Mouse (Mus musculus) C2C12 (cell line): ENCODE measurements at regions not wholly inside any gene's neighbourhood (a gene's known extent, or its start where the extent isn't known, plus 50 kb on each side); places are given as distances from the start of the nearest gene placed in this dataset.

Experiments used
- H3K27me3 ChIP-seq: one replicate; pipeline ENCODE4 v1.6.1; 2011; ENCODE audit not compliant: control insufficient read depth, insufficient read depth, insufficient read length
- H3K36me3 ChIP-seq: one replicate; pipeline ENCODE4 v1.6.1; 2011; ENCODE audit not compliant: control insufficient read depth, insufficient read depth
- H3K4me3 ChIP-seq: one replicate; pipeline ENCODE4 v1.5.1; 2011; ENCODE audit warnings: mild to moderate bottlenecking, control low read depth; ENCODE audit not compliant: poor library complexity, insufficient read depth, severe bottlenecking
- H3K79me2 ChIP-seq: one replicate; pipeline ENCODE4 v1.6.1; 2011; ENCODE audit not compliant: control insufficient read depth, insufficient read depth
- H3K79me3 ChIP-seq: one replicate; pipeline ENCODE4 v1.6.1; 2011; ENCODE audit warnings: low read depth, control low read depth
- H3ac ChIP-seq: one replicate; pipeline ENCODE3; 2011; ENCODE audit warnings: low read depth; ENCODE audit not compliant: control insufficient read depth, insufficient read length
- CEBPB ChIP-seq: IDR thresholded peaks from one replicate; pipeline ENCODE4 v1.6.1; 2011; ENCODE audit warnings: low read depth, mild to moderate bottlenecking, control low read depth, moderate library complexity
- CTCF ChIP-seq: IDR thresholded peaks from one replicate; pipeline ENCODE4 v1.5.1; 2011; ENCODE audit not compliant: control insufficient read depth, insufficient read depth, insufficient read length
- FOSL1 ChIP-seq: IDR thresholded peaks from one replicate; pipeline ENCODE4 v1.8.0; 2011; ENCODE audit warnings: mild to moderate bottlenecking, low read length; ENCODE audit not compliant: poor library complexity, insufficient read depth, severe bottlenecking
- MAX ChIP-seq: IDR thresholded peaks from one replicate; pipeline ENCODE4 v1.6.1; 2011; ENCODE audit warnings: mild to moderate bottlenecking, control low read depth
- MYOD1 ChIP-seq: IDR thresholded peaks from one replicate; pipeline ENCODE4 v1.6.1; 2011; ENCODE audit warnings: low read depth; ENCODE audit not compliant: control insufficient read depth, insufficient read length
- MYOG ChIP-seq: IDR thresholded peaks from one replicate; pipeline ENCODE4 v1.6.1; 2011; ENCODE audit not compliant: control insufficient read depth, insufficient read length; ENCODE audit errors: extremely low read depth
- USF1 ChIP-seq: IDR thresholded peaks from one replicate; pipeline ENCODE4 v1.6.1; 2011; ENCODE audit warnings: low read depth, mild to moderate bottlenecking, control low read depth, moderate library complexity

- Histone ChIP-seq H3K36me3 (no peaks in the 10 kb centered on the region), H3K27me3 (no peaks in the 10 kb centered on the region), H3K79me3 (no peaks in the 10 kb centered on the region), H3ac (no peak overlapping the region), H3K4me3 (no peak overlapping the region), H3K79me2 (no peaks in the 10 kb centered on the region)
- TF ChIP-seq CTCF: no peak
- no peak for TF ChIP-seq MYOG
These were observed 171.2 kb upstream of the Robo2 start for GRCm38 (mm10) chr16:74582645-74583423.

GRCm38 (mm10) chr16:74548374-74548773, 136.7 kb upstream of the Robo2 start:
- TF ChIP-seq CTCF (no peak), MYOG (no peak), MYOD1 (no peak), USF1 (no peak), CEBPB (no peak), FOSL1 (no peak), MAX (no peak)
- no peak overlapping the region for H3K4me3 ChIP-seq
- H3K79me2 ChIP-seq: no peaks in the 10 kb centered on the region
- no peaks in the 10 kb centered on the region for H3K79me3 ChIP-seq
- no peak overlapping the region for H3ac ChIP-seq
- no peaks in the 10 kb centered on the region for H3K27me3 ChIP-seq
- no peaks in the 10 kb centered on the region for H3K36me3 ChIP-seq

- H3K27me3 ChIP-seq: no peaks in the 10 kb centered on the region
- H3K79me3 ChIP-seq: no peaks in the 10 kb centered on the region
- no peaks in the 10 kb centered on the region for H3K36me3 ChIP-seq
- H3K79me2 ChIP-seq: no peaks in the 10 kb centered on the region
- no peak overlapping the region for H3ac ChIP-seq
- TF ChIP-seq FOSL1 (peak; percentile 66), MAX (no peak), CEBPB (peak; percentile 98), CTCF (no peak)
- H3K4me3 ChIP-seq: no peak overlapping the region
These were observed 118.9 kb upstream of the Robo2 start for GRCm38 (mm10) chr16:74530531-74530930.

GRCm38 (mm10) chr16:74528245-74528644, 116.6 kb upstream of the Robo2 start:
- no peak for TF ChIP-seq CTCF
- no peak for TF ChIP-seq MYOG
- no peak for TF ChIP-seq MAX
- no peak for TF ChIP-seq CEBPB
- TF ChIP-seq FOSL1: no peak
- TF ChIP-seq USF1: no peak
- TF ChIP-seq MYOD1: no peak

GRCm38 (mm10) chr16:74526521-74526920, 114.9 kb upstream of the Robo2 start:
- H3K4me3 ChIP-seq: no peak overlapping the region
- H3ac ChIP-seq: no peak overlapping the region
- no peaks in the 10 kb centered on the region for H3K27me3 ChIP-seq
- no peaks in the 10 kb centered on the region for H3K79me2 ChIP-seq
- no peaks in the 10 kb centered on the region for H3K79me3 ChIP-seq
- no peaks in the 10 kb centered on the region for H3K36me3 ChIP-seq
- no peak for TF ChIP-seq CTCF
- no peak for TF ChIP-seq CEBPB
- no peak for TF ChIP-seq USF1
- TF ChIP-seq MYOD1: no peak
- no peak for TF ChIP-seq MYOG
- no peak for TF ChIP-seq FOSL1
- no peak for TF ChIP-seq MAX

More at GRCm38 (mm10) chr16:74528245-74528644, 116.6 kb upstream of the Robo2 start:
- no peaks in the 10 kb centered on the region for H3K79me2 ChIP-seq
- no peak overlapping the region for H3ac ChIP-seq
- no peak overlapping the region for H3K4me3 ChIP-seq
- H3K79me3 ChIP-seq: no peaks in the 10 kb centered on the region
- H3K27me3 ChIP-seq: no peaks in the 10 kb centered on the region
- no peaks in the 10 kb centered on the region for H3K36me3 ChIP-seq

- no peak overlapping the region for H3ac ChIP-seq
- H3K36me3 ChIP-seq: no peaks in the 10 kb centered on the region
- H3K4me3 ChIP-seq: no peak overlapping the region
- no peaks in the 10 kb centered on the region for H3K79me2 ChIP-seq
- TF ChIP-seq FOSL1 (no peak), MYOG (no peak)
- no peaks in the 10 kb centered on the region for H3K27me3 ChIP-seq
- H3K79me3 ChIP-seq: no peaks in the 10 kb centered on the region
These were observed 108.9 kb upstream of the Robo2 start for GRCm38 (mm10) chr16:74520501-74520900.
